Mouse (Mus musculus) kidney, adult 2 months (tissue): ENCODE results near the gene Rpl3.

Source experiments
- CTCF ChIP-seq: fragments of 200-500 bp; conservative IDR thresholded peaks from 2 replicates; pipeline ENCODE4 v1.5.1; 2011; ENCODE audit warnings: low read depth, mild to moderate bottlenecking, control low read depth, low read length, moderate library complexity, mixed read lengths; ENCODE audit not compliant: insufficient read depth, insufficient read length
- POLR2A ChIP-seq: fragments of 200-500 bp; IDR thresholded peaks from one replicate; pipeline ENCODE4 v1.6.1; 2011; ENCODE audit warnings: low read depth, low read length, control low read depth

DNA sequence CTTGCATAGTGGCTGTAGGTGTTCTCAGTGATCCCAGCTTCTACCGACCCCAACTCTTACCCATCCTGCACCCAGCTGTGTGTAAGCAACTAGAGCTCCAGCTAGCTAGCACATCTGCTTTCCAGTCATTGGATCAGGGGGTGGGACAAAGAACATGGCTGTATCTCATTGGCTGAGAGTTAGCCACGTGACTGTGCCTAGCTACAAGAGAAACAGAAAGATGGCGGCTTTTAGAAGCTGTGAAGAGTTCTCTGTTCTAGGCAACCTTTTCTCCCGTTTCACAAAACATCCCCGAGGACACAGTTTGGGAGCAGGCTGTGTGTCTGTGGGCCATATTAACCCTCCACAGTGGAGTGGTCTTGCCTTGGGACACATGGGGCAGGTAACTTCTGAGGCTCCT is 23.6 kb upstream of the Rpl3 start:
- no peak for TF ChIP-seq POLR2A
- no peak for TF ChIP-seq CTCF
